Mouse (Mus musculus) hindlimb bud, embryonic 11.5 days (tissue): Measurements from ENCODE around the gene Antxr1.

ENCODE experiments used
- DNase-seq: peaks from one replicate; pipeline ENCODE4 v3.0.0-alpha.2; 2012; ENCODE audit warnings: low read depth, low spot score; ENCODE audit errors: extremely low spot score

Gene Antxr1

GRCm38 (mm10) chr6:87143594-87143993, 192.0 kb downstream of the Antxr1 start:
- no peak for DNase-seq

- DNase-seq: no peak
Observed at GRCm38 (mm10) chr6:87142239-87142638, 193.4 kb downstream of the Antxr1 start.

- no peak for DNase-seq
Observed at GRCm38 (mm10) chr6:87139796-87140553, 195.6 kb downstream of the Antxr1 start.

- DNase-seq: no peak
Observed at GRCm38 (mm10) chr6:87138479-87138878, 197.1 kb downstream of the Antxr1 start.

GRCm38 (mm10) chr6:87133966-87134546, 201.6 kb downstream of the Antxr1 start:
- no peak for DNase-seq

GRCm38 (mm10) chr6:87133520-87133919, 202.1 kb downstream of the Antxr1 start:
- no peak for DNase-seq

- DNase-seq: no peak
Observed at GRCm38 (mm10) chr6:87131078-87131477, 204.5 kb downstream of the Antxr1 start.

- no peak for DNase-seq
Observed at GRCm38 (mm10) chr6:87130628-87131027, 205.0 kb downstream of the Antxr1 start.

GRCm38 (mm10) chr6:87129861-87130260, 205.8 kb downstream of the Antxr1 start:
- no peak for DNase-seq

- DNase-seq: no peak
Observed at GRCm38 (mm10) chr6:87127049-87127753, 208.4 kb downstream of the Antxr1 start.

GRCm38 (mm10) chr6:87123973-87124372, 211.6 kb downstream of the Antxr1 start:
- DNase-seq: no peak

GRCm38 (mm10) chr6:87123406-87123805, 212.2 kb downstream of the Antxr1 start:
- no peak for DNase-seq

- DNase-seq: no peak
Observed at GRCm38 (mm10) chr6:87121961-87122360, 213.7 kb downstream of the Antxr1 start.

GRCm38 (mm10) chr6:87120661-87121060, 215.0 kb downstream of the Antxr1 start:
- no peak for DNase-seq

GRCm38 (mm10) chr6:87119975-87120374, 215.6 kb downstream of the Antxr1 start:
- DNase-seq: no peak

- DNase-seq: no peak
Observed at GRCm38 (mm10) chr6:87119066-87119837, 216.4 kb downstream of the Antxr1 start.

GRCm38 (mm10) chr6:87116596-87116995, 219.0 kb downstream of the Antxr1 start:
- no peak for DNase-seq

GRCm38 (mm10) chr6:87115981-87116380, 219.6 kb downstream of the Antxr1 start:
- DNase-seq: no peak

- no peak for DNase-seq
Observed at GRCm38 (mm10) chr6:87112125-87112524, 223.5 kb downstream of the Antxr1 start.

- DNase-seq: no peak
Observed at GRCm38 (mm10) chr6:87111493-87111892, 224.1 kb downstream of the Antxr1 start.

- no peak for DNase-seq
Observed at GRCm38 (mm10) chr6:87104123-87104796, 231.4 kb downstream of the Antxr1 start, which contains the start of gene D6Ertd527e. Gene D6Ertd527e (plus strand): TSS chr6:87104746.
